Mouse (Mus musculus) lung, adult 2 months (tissue): Measurements from ENCODE around the gene Gpr37l1.

Experiments used
- CTCF ChIP-seq: fragments of 200-500 bp; IDR thresholded peaks from 2 replicates; pipeline ENCODE4 v1.5.1; 2011; ENCODE audit warnings: mild to moderate bottlenecking, low read length, control low read depth; ENCODE audit not compliant: insufficient read depth
- POLR2A ChIP-seq: fragments of 200-500 bp; IDR thresholded peaks from 2 replicates; pipeline ENCODE4 v1.6.1; 2011; ENCODE audit warnings: low read depth, mild to moderate bottlenecking, control low read depth, low read length, borderline replicate concordance; ENCODE audit errors: extremely low read depth

GRCm38 (mm10) chr1:135181275-135181674 lies 13.8 kb upstream of the Gpr37l1 start:
- TF ChIP-seq CTCF = no peak
- no peak for TF ChIP-seq POLR2A
